Mouse (Mus musculus): Measurements from ENCODE around the gene Olfr598. TPM values are rescaled to one million over a fixed set of nuclear protein-coding genes. Genes with fewer than 3 reads are reported as not detected.
"Not testable (repeated sequence)": the region's sequence is repeated elsewhere in the genome, so short reads cannot be mapped to it uniquely, and the experiment has no call there.

The Olfr598 gene
- not detected in 2 replicates for polyA plus RNA-seq (2014; fragmentation: Nextera tagmentation; extraction: Ambion mirVana)

DNA sequence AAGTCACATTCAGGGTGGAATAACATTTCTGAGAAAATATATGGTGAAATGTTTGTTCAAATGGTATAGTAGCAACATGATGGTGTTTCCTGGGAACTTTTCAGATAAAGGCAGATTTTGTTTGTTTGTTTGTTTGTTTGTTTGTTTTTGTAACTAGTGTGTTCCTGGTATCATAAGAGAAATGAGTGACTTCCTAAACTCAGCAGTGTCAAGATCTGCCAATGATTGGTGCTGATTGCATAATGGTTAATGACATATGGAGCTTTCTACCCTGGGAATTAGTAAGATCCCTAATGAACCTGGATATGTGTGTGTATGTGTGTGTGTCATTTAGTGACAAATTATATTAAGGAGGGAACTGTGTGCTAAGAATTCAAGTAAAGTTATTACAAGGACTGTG lies at the start of gene Olfr598:
Gene Olfr598, plus strand, starts transcription at position 301 of the 400 bp plus-strand sequence.
- Histone ChIP-seq H3K4me2 (ENCODE audit: low read depth, low read length) (no peak within 1 kb of the TSS), H3K9ac (replicated peaks; ENCODE audit: low read length) (no peak within 1 kb of the TSS), H3K4me3 (ENCODE audit: low read depth, low read length) (no peak within 1 kb of the TSS), H3K9me3 (replicated peaks; ENCODE audit: control insufficient read depth, low read length) (no peaks in the 10 kb centered on the region), H3K27me3 (ENCODE audit: control insufficient read depth, insufficient read depth, low read length) (no peaks in the 10 kb centered on the region), H3K27ac (replicated peaks; ENCODE audit: low read depth, low read length) (no peak within 1 kb of the TSS), H3K4me1 (ENCODE audit: control insufficient read depth, insufficient read depth, low read length) (no peaks in the 10 kb centered on the region), H3K36me3 (replicated peaks; ENCODE audit: control insufficient read depth, insufficient read depth, low read depth, low read length) (no peaks in the 10 kb centered on the region)
- ATAC-seq (replicated peaks; ENCODE audit: insufficient number of reproducible peaks, low FRiP score, low TSS enrichment, low read depth) = no peak
- DNase-seq (ENCODE audit: low spot score) = no peak

DNA sequence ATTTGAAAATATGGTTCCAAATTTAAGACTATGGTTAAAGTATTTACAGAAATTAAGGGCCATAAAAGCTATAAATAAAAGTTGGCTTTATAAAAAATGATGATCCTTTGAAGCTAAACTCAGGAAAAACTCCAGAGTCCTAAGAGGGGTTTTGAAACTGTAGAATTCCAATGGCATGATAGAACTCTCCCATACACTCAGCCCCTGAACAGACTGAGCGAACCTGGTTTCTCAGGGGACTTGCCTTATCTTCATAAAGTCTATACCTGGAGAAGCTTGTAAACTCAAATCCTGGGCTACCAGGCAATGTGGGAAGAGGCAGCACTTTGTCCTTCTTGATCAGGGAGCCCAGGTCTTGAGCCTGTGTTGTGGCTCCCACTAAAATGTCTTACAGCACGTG lies 18.0 kb upstream of the Olfr598 start, which contains the start of gene Olfr596:
Gene Olfr596, plus strand, starts transcription at position 301 of the 400 bp plus-strand sequence.
- not testable (repeated sequence) for H3K4me1 ChIP-seq (ENCODE audit: control insufficient read depth, insufficient read depth, low read length); H3K27me3 ChIP-seq (ENCODE audit: control insufficient read depth, insufficient read depth, low read length); H3K9me3 ChIP-seq (replicated peaks; ENCODE audit: control insufficient read depth, low read length); H3K4me2 ChIP-seq (ENCODE audit: low read depth, low read length); H3K36me3 ChIP-seq (replicated peaks; ENCODE audit: control insufficient read depth, insufficient read depth, low read depth, low read length); H3K4me3 ChIP-seq (ENCODE audit: low read depth, low read length); H3K27ac ChIP-seq (replicated peaks; ENCODE audit: low read depth, low read length); ATAC-seq (replicated peaks; ENCODE audit: insufficient number of reproducible peaks, low FRiP score, low TSS enrichment, low read depth); H3K9ac ChIP-seq (replicated peaks; ENCODE audit: low read length); DNase-seq (ENCODE audit: low spot score)
- 92% methylated on average over 2 of the region's 2 CpGs for WGBS

DNA sequence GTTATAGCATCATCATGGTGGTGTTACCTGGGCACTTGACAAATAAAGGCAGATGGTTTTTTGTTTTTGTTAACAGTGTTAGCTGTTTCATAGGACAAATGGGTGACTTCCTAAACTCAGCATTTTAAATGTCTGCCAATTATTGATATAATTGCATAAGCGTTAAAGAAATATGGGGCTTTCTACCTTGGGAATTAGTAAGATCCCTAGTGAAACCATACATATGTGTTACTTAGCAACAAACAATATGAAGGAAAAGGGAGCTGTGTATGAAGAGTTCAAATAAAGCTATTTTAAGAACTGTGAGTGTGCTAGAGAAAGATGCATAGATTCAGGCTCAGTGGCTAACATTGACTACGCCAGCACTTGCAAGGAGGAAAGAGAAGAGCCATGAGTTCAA lies 7.4 kb upstream of the Olfr598 start, which contains the start of gene Olfr597:
Gene Olfr597, plus strand, starts transcription at position 301 of the 400 bp plus-strand sequence.
- not testable (repeated sequence) for DNase-seq (ENCODE audit: low spot score); H3K36me3 ChIP-seq (replicated peaks; ENCODE audit: control insufficient read depth, insufficient read depth, low read depth, low read length); H3K4me3 ChIP-seq (ENCODE audit: low read depth, low read length); H3K9me3 ChIP-seq (replicated peaks; ENCODE audit: control insufficient read depth, low read length); H3K27me3 ChIP-seq (ENCODE audit: control insufficient read depth, insufficient read depth, low read length); H3K27ac ChIP-seq (replicated peaks; ENCODE audit: low read depth, low read length); H3K9ac ChIP-seq (replicated peaks; ENCODE audit: low read length); H3K4me1 ChIP-seq (ENCODE audit: control insufficient read depth, insufficient read depth, low read length); H3K4me2 ChIP-seq (ENCODE audit: low read depth, low read length); ATAC-seq (replicated peaks; ENCODE audit: insufficient number of reproducible peaks, low FRiP score, low TSS enrichment, low read depth)
- 75% methylated on average over 2 of the region's 2 CpGs for WGBS

DNA sequence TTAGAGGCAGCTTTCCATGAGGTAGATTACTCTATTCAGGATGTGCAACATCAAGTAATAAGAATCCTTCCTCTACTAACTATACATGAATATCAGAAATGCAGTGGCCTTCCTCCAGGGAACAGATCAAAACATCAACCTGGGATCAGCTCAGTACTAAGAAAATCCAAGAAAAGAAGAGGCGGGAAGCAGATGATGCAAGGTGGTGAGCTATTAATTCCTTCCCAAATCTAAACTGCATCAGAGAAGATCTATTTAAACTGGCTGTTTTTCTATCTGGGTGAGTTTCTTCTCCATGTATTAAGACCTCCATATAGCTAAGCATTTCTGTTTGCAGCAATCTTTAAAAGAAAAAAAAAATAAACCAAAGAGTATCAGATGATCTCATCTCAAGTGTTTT lies 12.2 kb downstream of the Olfr598 start, which contains the start of gene Olfr599:
Gene Olfr599, plus strand, starts transcription at position 301 of the 400 bp plus-strand sequence.
- Histone ChIP-seq H3K4me3 (ENCODE audit: low read depth, low read length) (no peak within 1 kb of the TSS), H3K9me3 (replicated peaks; ENCODE audit: control insufficient read depth, low read length) (no peaks in the 10 kb centered on the region), H3K4me2 (ENCODE audit: low read depth, low read length) (no peak within 1 kb of the TSS), H3K27me3 (ENCODE audit: control insufficient read depth, insufficient read depth, low read length) (no peaks in the 10 kb centered on the region), H3K27ac (replicated peaks; ENCODE audit: low read depth, low read length) (no peak within 1 kb of the TSS), H3K9ac (replicated peaks; ENCODE audit: low read length) (no peak within 1 kb of the TSS), H3K4me1 (ENCODE audit: control insufficient read depth, insufficient read depth, low read length) (no peaks in the 10 kb centered on the region), H3K36me3 (replicated peaks; ENCODE audit: control insufficient read depth, insufficient read depth, low read depth, low read length) (no peaks in the 10 kb centered on the region)
- DNase-seq (ENCODE audit: low spot score) (no peak), ATAC-seq (replicated peaks; ENCODE audit: insufficient number of reproducible peaks, low FRiP score, low TSS enrichment, low read depth) (no peak)
- WGBS = 63% methylated on average over 1 of the region's 1 CpGs

DNA sequence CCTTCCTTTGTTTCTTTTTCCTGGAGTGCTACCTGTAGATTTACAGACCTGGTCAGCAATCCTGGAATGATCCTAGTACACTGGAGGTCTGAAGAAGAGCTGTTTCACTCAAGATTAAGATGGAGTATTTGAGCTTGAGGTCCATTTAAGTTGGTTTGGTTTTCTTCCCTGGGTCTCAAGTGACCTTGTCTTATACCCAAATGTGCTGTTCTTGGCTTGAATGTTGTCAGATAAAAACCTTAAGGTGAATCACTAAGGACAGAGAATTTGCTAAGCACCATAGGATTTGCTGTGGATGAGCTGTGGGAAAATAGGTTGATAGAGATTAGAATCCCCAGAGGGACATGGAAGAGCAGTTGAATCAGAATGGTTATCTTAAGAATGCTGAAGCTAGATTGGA lies 26.2 kb downstream of the Olfr598 start, which contains the start of gene Olfr600:
Gene Olfr600, minus strand, starts transcription at position 101 of the 400 bp plus-strand sequence.
- Histone ChIP-seq H3K36me3 (replicated peaks; ENCODE audit: control insufficient read depth, insufficient read depth, low read depth, low read length) (no peaks in the 10 kb centered on the region), H3K4me3 (ENCODE audit: low read depth, low read length) (no peak within 1 kb of the TSS), H3K9me3 (replicated peaks; ENCODE audit: control insufficient read depth, low read length) (no peaks in the 10 kb centered on the region), H3K27me3 (ENCODE audit: control insufficient read depth, insufficient read depth, low read length) (no peaks in the 10 kb centered on the region), H3K4me1 (ENCODE audit: control insufficient read depth, insufficient read depth, low read length) (no peaks in the 10 kb centered on the region), H3K4me2 (ENCODE audit: low read depth, low read length) (no peak within 1 kb of the TSS), H3K9ac (replicated peaks; ENCODE audit: low read length) (no peak within 1 kb of the TSS), H3K27ac (replicated peaks; ENCODE audit: low read depth, low read length) (no peak within 1 kb of the TSS)
- DNase-seq (ENCODE audit: low spot score) = no peak
- ATAC-seq (replicated peaks; ENCODE audit: insufficient number of reproducible peaks, low FRiP score, low TSS enrichment, low read depth) = no peak

DNA sequence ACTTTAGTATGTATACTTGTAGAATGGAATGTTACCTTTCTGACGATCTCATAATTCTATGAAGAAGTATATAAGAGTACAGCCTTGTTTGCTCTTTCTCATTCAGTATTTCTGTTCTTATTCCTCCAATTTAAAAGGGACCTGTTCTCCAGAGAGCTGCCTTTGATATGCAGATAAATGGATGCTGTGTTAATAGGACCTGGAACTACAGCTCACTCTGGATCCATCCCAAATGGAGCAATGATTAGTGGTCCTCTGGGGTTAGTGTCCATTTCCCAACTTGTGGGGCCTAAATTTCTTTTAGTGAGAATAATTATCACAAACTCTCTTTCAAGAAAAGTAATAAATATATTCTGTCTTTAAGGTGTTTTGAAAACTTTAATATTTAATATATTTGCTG lies 39.2 kb downstream of the Olfr598 start, which contains the start of gene Olfr601:
Gene Olfr601, minus strand, starts transcription at position 101 of the 400 bp plus-strand sequence.
- ATAC-seq (replicated peaks; ENCODE audit: insufficient number of reproducible peaks, low FRiP score, low TSS enrichment, low read depth) = no peak
- 88% methylated on average over 1 of the region's 1 CpGs for WGBS
- H3K9ac ChIP-seq (replicated peaks; ENCODE audit: low read length) = no peak within 1 kb of the TSS

More for the DNA sequence above, 39.2 kb downstream of the Olfr598 start, which contains the start of gene Olfr601:
- no peak within 1 kb of the TSS for H3K4me2 ChIP-seq (ENCODE audit: low read depth, low read length)
- no peaks in the 10 kb centered on the region for H3K9me3 ChIP-seq (replicated peaks; ENCODE audit: control insufficient read depth, low read length)
- no peak within 1 kb of the TSS for H3K4me3 ChIP-seq (ENCODE audit: low read depth, low read length)
- no peaks in the 10 kb centered on the region for H3K27me3 ChIP-seq (ENCODE audit: control insufficient read depth, insufficient read depth, low read length)
- H3K4me1 ChIP-seq (ENCODE audit: control insufficient read depth, insufficient read depth, low read length) = no peaks in the 10 kb centered on the region
- DNase-seq (ENCODE audit: low spot score) = no peak
- H3K27ac ChIP-seq (replicated peaks; ENCODE audit: low read depth, low read length) = no peak within 1 kb of the TSS
- no peaks in the 10 kb centered on the region for H3K36me3 ChIP-seq (replicated peaks; ENCODE audit: control insufficient read depth, insufficient read depth, low read depth, low read length)

Other genes with a start within 250 kb of the Olfr598 start
- not detected in 2 replicates for gene Olfr584, start 241.7 kb upstream of the Olfr598 start, polyA plus RNA-seq (2014; fragmentation: Nextera tagmentation; extraction: Ambion mirVana)
- not detected in 2 replicates for gene Olfr585, start 225.8 kb upstream of the Olfr598 start, polyA plus RNA-seq (2014; fragmentation: Nextera tagmentation; extraction: Ambion mirVana)
- not detected in 2 replicates for gene Olfr586, start 197.9 kb upstream of the Olfr598 start, polyA plus RNA-seq (2014; fragmentation: Nextera tagmentation; extraction: Ambion mirVana)
- gene Olfr588-ps1, start 182.7 kb upstream of the Olfr598 start, polyA plus RNA-seq (2014; fragmentation: Nextera tagmentation; extraction: Ambion mirVana) = not detected in 2 replicates
- not detected in 2 replicates for gene Olfr589, start 167.2 kb upstream of the Olfr598 start, polyA plus RNA-seq (2014; fragmentation: Nextera tagmentation; extraction: Ambion mirVana)
- not detected in 2 replicates for gene Olfr591, start 145.2 kb upstream of the Olfr598 start, polyA plus RNA-seq (2014; fragmentation: Nextera tagmentation; extraction: Ambion mirVana)
- not detected in 2 replicates for gene Olfr592, start 138.8 kb upstream of the Olfr598 start, polyA plus RNA-seq (2014; fragmentation: Nextera tagmentation; extraction: Ambion mirVana)
- not detected in 2 replicates for gene Olfr593, start 111.7 kb upstream of the Olfr598 start, polyA plus RNA-seq (2014; fragmentation: Nextera tagmentation; extraction: Ambion mirVana)
- gene Olfr594, start 106.6 kb upstream of the Olfr598 start, polyA plus RNA-seq (2014; fragmentation: Nextera tagmentation; extraction: Ambion mirVana) = not detected in 2 replicates
- gene Usp17ld, start 71.1 kb upstream of the Olfr598 start, polyA plus RNA-seq (2014; fragmentation: Nextera tagmentation; extraction: Ambion mirVana) = not detected in 2 replicates
- gene Olfr596, start 17.9 kb upstream of the Olfr598 start, polyA plus RNA-seq (2014; fragmentation: Nextera tagmentation; extraction: Ambion mirVana) = not detected in 2 replicates
- gene Olfr597, start 7.3 kb upstream of the Olfr598 start, polyA plus RNA-seq (2014; fragmentation: Nextera tagmentation; extraction: Ambion mirVana) = not detected in 2 replicates
- gene Olfr599, start 12.3 kb downstream of the Olfr598 start, polyA plus RNA-seq (2014; fragmentation: Nextera tagmentation; extraction: Ambion mirVana) = not detected in 2 replicates
- not detected in 2 replicates for gene Olfr600, start 26.1 kb downstream of the Olfr598 start, polyA plus RNA-seq (2014; fragmentation: Nextera tagmentation; extraction: Ambion mirVana)
- gene Olfr601, start 39.1 kb downstream of the Olfr598 start, polyA plus RNA-seq (2014; fragmentation: Nextera tagmentation; extraction: Ambion mirVana) = not detected in 2 replicates
- not detected in 2 replicates for gene Olfr603, start 62.6 kb downstream of the Olfr598 start, polyA plus RNA-seq (2014; fragmentation: Nextera tagmentation; extraction: Ambion mirVana)
- gene Usp17lc, start 91.5 kb downstream of the Olfr598 start, polyA plus RNA-seq (2014; fragmentation: Nextera tagmentation; extraction: Ambion mirVana) = not detected in 2 replicates
- gene Olfr605, start 121.9 kb downstream of the Olfr598 start, polyA plus RNA-seq (2014; fragmentation: Nextera tagmentation; extraction: Ambion mirVana) = not detected in 2 replicates
- not detected in 2 replicates for gene Olfr606, start 125.5 kb downstream of the Olfr598 start, polyA plus RNA-seq (2014; fragmentation: Nextera tagmentation; extraction: Ambion mirVana)
- gene Olfr607, start 140.6 kb downstream of the Olfr598 start, polyA plus RNA-seq (2014; fragmentation: Nextera tagmentation; extraction: Ambion mirVana) = not detected in 2 replicates
- not detected in 2 replicates for gene Olfr608, start 146.3 kb downstream of the Olfr598 start, polyA plus RNA-seq (2014; fragmentation: Nextera tagmentation; extraction: Ambion mirVana)
- not detected in 2 replicates for gene Olfr609, start 174.5 kb downstream of the Olfr598 start, polyA plus RNA-seq (2014; fragmentation: Nextera tagmentation; extraction: Ambion mirVana)
- gene Olfr610, start 188.6 kb downstream of the Olfr598 start, polyA plus RNA-seq (2014; fragmentation: Nextera tagmentation; extraction: Ambion mirVana) = not detected in 2 replicates
- gene Olfr611, start 197.3 kb downstream of the Olfr598 start, polyA plus RNA-seq (2014; fragmentation: Nextera tagmentation; extraction: Ambion mirVana) = not detected in 2 replicates
- not detected in 2 replicates for gene Olfr612, start 219.1 kb downstream of the Olfr598 start, polyA plus RNA-seq (2014; fragmentation: Nextera tagmentation; extraction: Ambion mirVana)
- not detected in 2 replicates for gene Olfr613, start 224.5 kb downstream of the Olfr598 start, polyA plus RNA-seq (2014; fragmentation: Nextera tagmentation; extraction: Ambion mirVana)
- not detected in 2 replicates for gene Olfr615, start 232.5 kb downstream of the Olfr598 start, polyA plus RNA-seq (2014; fragmentation: Nextera tagmentation; extraction: Ambion mirVana)
- gene Olfr616, start 245.6 kb downstream of the Olfr598 start, polyA plus RNA-seq (2014; fragmentation: Nextera tagmentation; extraction: Ambion mirVana) = not detected in 2 replicates
- not detected in 2 replicates for gene Olfr617, start 249.5 kb downstream of the Olfr598 start, polyA plus RNA-seq (2014; fragmentation: Nextera tagmentation; extraction: Ambion mirVana)